Mouse (Mus musculus): Measurements from ENCODE around the gene Stra6.

GRCm38 (mm10) chr9:58045646-58046045, 17.9 kb upstream of the Stra6 start:
- TF ChIP-seq POLR2A (IDR thresholded peaks at IDR 0.05; ENCODE audit: borderline replicate concordance, extremely low read depth, low read depth, low read length) (no peak), CTCF (IDR thresholded peaks at IDR 0.05; ENCODE audit: insufficient read depth, low read length) (no peak)
